Mouse (Mus musculus) stomach, postnatal 0 days (tissue): Measurements from ENCODE around the gene Tmem161a. TPM values are rescaled to one million over a fixed set of nuclear protein-coding genes. Genes with fewer than 3 reads are reported as not detected.

Experiments
- ATAC-seq: fragments of 200-750 bp; cut with Nextera tagmentation; 2 replicates; pipeline ENCODE4 v1.8.0; 2017; ENCODE audit not compliant: low FRiP score, low TSS enrichment
- DNase-seq: peaks from one replicate; pipeline ENCODE4 v3.0.0-alpha.2; 2016; ENCODE audit warnings: low spot score
- H3K27ac ChIP-seq: fragments of 300-500 bp; sonication (generic); replicated peaks from 2 replicates; pipeline ENCODE4 v1.5.1; 2014; ENCODE audit warnings: mild to moderate bottlenecking, control low read depth
- H3K27me3 ChIP-seq: fragments of 300-500 bp; sonication (generic); 2 replicates; pipeline ENCODE4 v1.6.1; 2014; ENCODE audit warnings: low read length; ENCODE audit not compliant: control insufficient read depth, insufficient read depth
- H3K36me3 ChIP-seq: fragments of 300-500 bp; sonication (generic); 2 replicates; pipeline ENCODE4 v1.6.1; 2014; ENCODE audit warnings: low read length, mixed read lengths; ENCODE audit not compliant: control insufficient read depth, insufficient read depth
- H3K4me1 ChIP-seq: fragments of 300-500 bp; sonication (generic); replicated peaks from 2 replicates; pipeline ENCODE4 v1.6.1; 2014; ENCODE audit warnings: antibody characterized with exemption; ENCODE audit not compliant: control insufficient read depth, insufficient read depth
- H3K4me2 ChIP-seq: fragments of 300-500 bp; sonication (generic); replicated peaks from 2 replicates; pipeline ENCODE4 v1.6.1; 2014; ENCODE audit warnings: low read depth, mild to moderate bottlenecking, control low read depth, moderate library complexity
- H3K4me3 ChIP-seq: fragments of 300-500 bp; sonication (generic); 2 replicates; pipeline ENCODE4 v1.5.1; 2014; ENCODE audit warnings: low read depth, low read length, control low read depth
- H3K9ac ChIP-seq: fragments of 300-500 bp; sonication (generic); 2 replicates; pipeline ENCODE4 v1.6.1; 2014; ENCODE audit warnings: mild to moderate bottlenecking, low read length, control low read depth, mixed read lengths
- H3K9me3 ChIP-seq: fragments of 300-500 bp; sonication (generic); 2 replicates; pipeline ENCODE4 v1.6.1; 2016; ENCODE audit warnings: low read length; ENCODE audit not compliant: control insufficient read depth
- CTCF ChIP-seq: IDR thresholded peaks from 2 replicates; pipeline ENCODE4 v1.5.1; 2016; ENCODE audit warnings: antibody characterized with exemption, low read depth, mild to moderate bottlenecking, moderate library complexity
- EP300 ChIP-seq: optimal IDR thresholded peaks from 2 replicates; pipeline ENCODE3; 2016; ENCODE audit warnings: antibody characterized with exemption
- WGBS: fragments of 180-500 bp; shearing (Covaris S2); extraction: QIAGEN DNeasy Blood & Tissue Kit; methylation state at CpG from one replicate; pipeline ENCODE4 v1.1.7; 2014; 5-methylcytosine and 5-hydroxymethylcytosine counted together
- polyA plus RNA-seq: library from polyadenylated mRNA; unstranded; fragments of >200 nt; fragmentation: Nextera tagmentation; extraction: Ambion mirVana; gene quantifications from 2 replicates; pipeline ENCODE4 v1.2.1, GENCODE M21; 2015

Tmem161a gene
- polyA plus RNA-seq, 1 experiment from 2014 or later, result 38.2 TPM

DNA sequence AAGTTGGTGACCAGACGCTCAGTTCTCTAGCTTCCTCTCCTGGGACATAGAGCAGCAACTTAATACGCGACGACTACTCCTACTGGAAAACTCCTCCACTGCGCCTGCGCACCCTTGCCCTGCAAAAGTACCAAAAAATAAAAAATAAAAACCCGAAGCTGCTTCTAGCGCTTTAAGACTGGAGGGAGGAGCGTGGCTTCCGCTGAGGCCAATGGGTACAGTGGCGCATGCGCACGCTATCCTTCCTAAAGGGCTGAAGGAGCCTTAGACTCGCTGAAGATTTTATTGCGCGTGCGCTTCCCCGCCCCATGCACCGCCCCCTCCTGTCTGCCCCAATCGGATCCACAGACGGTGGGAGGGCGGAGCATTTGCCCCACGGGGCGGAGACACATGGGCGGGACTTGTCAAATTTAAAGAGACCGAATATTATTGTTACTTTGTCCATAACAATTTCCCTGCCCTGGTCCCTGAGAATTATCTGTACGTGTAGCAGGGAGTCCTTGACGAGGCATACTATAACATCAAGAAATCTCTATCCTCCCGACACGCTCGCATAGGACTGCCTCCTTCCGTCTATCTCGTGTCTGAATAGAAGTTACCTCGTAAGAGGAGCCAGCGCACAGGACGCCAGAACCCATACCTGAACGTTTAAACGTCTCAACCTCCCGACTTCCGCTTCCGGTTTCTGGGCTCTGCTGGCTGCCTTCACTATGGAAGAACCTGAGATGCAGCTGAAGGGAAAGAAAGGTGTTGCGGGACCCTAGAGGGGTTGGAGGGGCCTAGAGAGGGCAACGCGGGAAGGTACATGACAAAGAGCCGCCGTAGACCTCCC lies 32.9 kb upstream of the Tmem161a start, which contains the start of the genes Rfxank, Borcs8 and Mef2b:
TSS of gene Rfxank (minus strand) at position 129 of the 832 bp plus-strand sequence.
TSS of gene Borcs8 (plus strand) at position 474 of the 832 bp plus-strand sequence.
TSS of gene Mef2b (plus strand) at position 686 of the 832 bp plus-strand sequence.
- Histone ChIP-seq H3K4me1 (peaks cover 2% of the 10 kb centered on the region; the same call in 1 of the 2 replicates), H3K9ac (peak within 1 kb of the TSS; percentile 68), H3K4me2 (peak within 1 kb of the TSS; percentile 61), H3K27ac (peak within 1 kb of the TSS; percentile 86), H3K36me3 (peaks cover 2% of the 10 kb centered on the region), H3K27me3 (no peaks in the 10 kb centered on the region), H3K4me3 (peak within 1 kb of the TSS; percentile 59), H3K9me3 (no peaks in the 10 kb centered on the region)
- 1% methylated on average over 46 of the region's 46 CpGs for WGBS
- peak; percentile 97 for ATAC-seq
- DNase-seq, result peak; percentile 99
- TF ChIP-seq EP300 (no peak), CTCF (no peak; the same call in 1 of the 2 replicates)

- DNase-seq, result no peak
- peak overlapping the region; percentile 61 for H3K4me2 ChIP-seq
- H3K36me3 ChIP-seq, result peaks cover 2% of the 10 kb centered on the region; the same call in 1 of the 2 replicates
- peak overlapping the region; percentile 59 for H3K4me3 ChIP-seq
- peaks cover 2% of the 10 kb centered on the region; the same call in 1 of the 2 replicates for H3K4me1 ChIP-seq
- H3K27me3 ChIP-seq, result no peaks in the 10 kb centered on the region
- H3K27ac ChIP-seq, result peak overlapping the region; percentile 86
- peak overlapping the region; percentile 68 for H3K9ac ChIP-seq
- ATAC-seq, result no peak
- TF ChIP-seq CTCF (no peak), EP300 (no peak)
- H3K9me3 ChIP-seq, result no peaks in the 10 kb centered on the region
- 5% methylated on average over 9 of the region's 9 CpGs for WGBS
Measured at GRCm38 (mm10) chr8:70139981-70140380, 32.2 kb upstream of the Tmem161a start.

DNA sequence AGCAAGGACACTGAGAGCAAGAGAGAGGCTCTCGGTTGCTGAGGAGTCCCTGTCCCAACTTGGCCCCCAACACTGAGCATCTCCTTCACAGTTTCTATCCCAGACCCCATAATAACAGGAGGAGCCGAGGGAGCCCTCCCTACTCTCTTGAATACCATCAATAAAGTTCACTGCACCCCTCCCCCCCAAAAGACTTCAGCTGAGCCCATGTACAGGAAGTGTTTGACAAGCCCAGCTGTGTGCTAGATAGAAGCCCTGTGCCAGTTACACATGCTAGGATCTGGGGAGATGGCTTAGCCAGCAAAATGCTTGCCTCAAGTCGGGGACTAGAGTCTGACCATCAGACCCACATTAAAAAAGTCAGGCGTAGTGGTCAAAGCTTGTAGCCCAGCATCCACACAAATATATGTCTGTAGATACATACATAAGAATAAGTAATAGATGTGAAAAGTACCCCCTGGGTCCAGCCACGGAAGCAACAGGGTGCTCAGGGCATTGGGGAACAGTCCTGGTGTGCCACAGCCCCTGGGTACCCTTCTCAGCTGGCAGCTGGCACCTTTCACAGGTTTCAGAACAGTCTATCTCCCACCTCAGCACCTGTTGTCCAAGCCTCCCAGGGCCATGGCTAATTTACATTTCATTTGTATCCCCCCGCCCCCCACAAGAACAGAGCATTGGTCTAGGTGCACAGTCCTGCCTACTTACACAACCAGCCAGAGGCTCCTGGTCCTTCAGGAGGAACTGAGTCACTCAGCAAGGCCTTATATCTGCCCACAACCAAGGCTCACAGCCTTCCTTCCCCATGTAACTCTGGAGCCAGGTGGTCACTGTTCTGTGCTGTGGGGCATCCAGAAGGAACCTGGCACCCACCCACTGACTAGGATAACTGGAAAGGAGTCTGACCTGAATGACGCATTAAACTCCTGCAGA lies 24.2 kb upstream of the Tmem161a start:
- H3K4me2 ChIP-seq, result no peak overlapping the region
- no peak for TF ChIP-seq CTCF
- no peak for TF ChIP-seq EP300
- H3K36me3 ChIP-seq, result peaks cover 3% of the 10 kb centered on the region
- no peaks in the 10 kb centered on the region for H3K27me3 ChIP-seq
- ATAC-seq, result no peak
- no peak overlapping the region for H3K9ac ChIP-seq
- H3K27ac ChIP-seq, result no peak overlapping the region
- DNase-seq, result no peak
- WGBS, result 79% methylated on average over 7 of the region's 7 CpGs
- H3K9me3 ChIP-seq, result no peaks in the 10 kb centered on the region
- no peak overlapping the region for H3K4me3 ChIP-seq
- H3K4me1 ChIP-seq, result no peaks in the 10 kb centered on the region

DNA sequence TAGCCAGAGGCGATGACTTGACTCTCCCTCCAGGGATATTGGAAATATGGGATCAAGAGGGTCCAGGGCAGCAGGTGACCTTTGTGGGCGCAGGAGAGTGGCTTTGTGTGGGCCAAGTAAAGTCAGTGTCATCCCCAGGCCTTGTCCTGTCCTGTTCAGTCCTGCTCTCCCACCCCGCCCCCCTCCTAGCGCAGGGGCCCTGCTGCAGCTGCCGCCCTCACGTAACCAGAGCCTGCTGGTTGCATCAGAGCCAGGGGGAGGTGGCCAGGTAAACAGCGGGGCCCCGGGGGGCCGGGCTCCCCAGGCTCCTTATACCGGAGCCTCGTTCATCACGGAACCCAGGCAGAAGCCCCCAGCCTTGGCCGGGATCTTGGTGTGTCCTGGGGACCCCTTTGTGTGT lies 22.0 kb upstream of the Tmem161a start:
- no peaks in the 10 kb centered on the region for H3K9me3 ChIP-seq
- H3K4me3 ChIP-seq, result no peak overlapping the region
- H3K27ac ChIP-seq, result no peak overlapping the region
- no peak overlapping the region for H3K4me2 ChIP-seq
- ATAC-seq (no peak; the same call in 1 of the 2 replicates), DNase-seq (peak; percentile 35)
- H3K36me3 ChIP-seq, result peaks cover 3% of the 10 kb centered on the region
- H3K4me1 ChIP-seq, result no peaks in the 10 kb centered on the region
- H3K9ac ChIP-seq, result no peak overlapping the region
- TF ChIP-seq CTCF, result no peak
- TF ChIP-seq EP300, result no peak
- 16% methylated on average over 13 of the region's 13 CpGs for WGBS
- H3K27me3 ChIP-seq, result no peaks in the 10 kb centered on the region

- 14% methylated on average over 20 of the region's 22 CpGs for WGBS
- TF ChIP-seq CTCF (no peak), EP300 (no peak)
- Histone ChIP-seq H3K27me3 (no peaks in the 10 kb centered on the region), H3K9ac (0 out of 2 replicates have a peak overlapping the region, but pooled peaks have one; percentile 18), H3K9me3 (no peaks in the 10 kb centered on the region), H3K27ac (no peak overlapping the region), H3K36me3 (no peaks in the 10 kb centered on the region), H3K4me3 (no peak overlapping the region), H3K4me1 (no peaks in the 10 kb centered on the region), H3K4me2 (peak overlapping the region; percentile 23; the same call in 1 of the 2 replicates)
- peak; percentile 92 for ATAC-seq
- DNase-seq, result peak; percentile 86
Measured at GRCm38 (mm10) chr8:70152537-70153257, 19.5 kb upstream of the Tmem161a start.
